Mouse (Mus musculus) heart, embryonic 10.5 days (tissue): Measurements from ENCODE around the gene Gm47996. TPM values are rescaled to one million over a fixed set of nuclear protein-coding genes. Genes with fewer than 3 reads are reported as not detected.

Experiments used
- DNase-seq: peaks from one replicate; pipeline ENCODE4 v3.0.0-alpha.2; 2017; ENCODE audit warnings: low spot score
- H3K27ac ChIP-seq: fragments of 300-500 bp; sonication (generic); 2 replicates; pipeline ENCODE4 v1.5.1; 2016; ENCODE audit warnings: mild to moderate bottlenecking
- H3K27me3 ChIP-seq: fragments of 300-500 bp; sonication (generic); 2 replicates; pipeline ENCODE4 v1.6.1; 2016; ENCODE audit warnings: mild to moderate bottlenecking; ENCODE audit not compliant: poor library complexity, insufficient read depth, severe bottlenecking
- H3K36me3 ChIP-seq: fragments of 300-500 bp; sonication (generic); 2 replicates; pipeline ENCODE4 v1.6.1; 2016; ENCODE audit warnings: mild to moderate bottlenecking, moderate library complexity
- H3K4me1 ChIP-seq: fragments of 300-500 bp; sonication (generic); 2 replicates; pipeline ENCODE4 v1.6.1; 2016; ENCODE audit warnings: mild to moderate bottlenecking
- H3K4me3 ChIP-seq: fragments of 300-500 bp; sonication (generic); 2 replicates; pipeline ENCODE4 v1.5.1; 2016; ENCODE audit warnings: mild to moderate bottlenecking, moderate library complexity
- H3K9me3 ChIP-seq: fragments of 300-500 bp; sonication (generic); 2 replicates; pipeline ENCODE4 v1.6.1; 2016; ENCODE audit warnings: mild to moderate bottlenecking, moderate library complexity
- WGBS: fragments of 180-500 bp; shearing (Covaris S2); methylation state at CpG from one replicate; pipeline ENCODE4 v1.1.7; 2016; 5-methylcytosine and 5-hydroxymethylcytosine counted together
- polyA plus RNA-seq: library from polyadenylated mRNA; unstranded; fragments of >200 nt; fragmentation: Nextera tagmentation; extraction: Ambion mirVana; gene quantifications from 2 replicates; pipeline ENCODE4 v1.2.1, GENCODE M21; 2016

The Gm47996 gene
- polyA plus RNA-seq, 1 experiment from 2014 or later, result not detected

DNA sequence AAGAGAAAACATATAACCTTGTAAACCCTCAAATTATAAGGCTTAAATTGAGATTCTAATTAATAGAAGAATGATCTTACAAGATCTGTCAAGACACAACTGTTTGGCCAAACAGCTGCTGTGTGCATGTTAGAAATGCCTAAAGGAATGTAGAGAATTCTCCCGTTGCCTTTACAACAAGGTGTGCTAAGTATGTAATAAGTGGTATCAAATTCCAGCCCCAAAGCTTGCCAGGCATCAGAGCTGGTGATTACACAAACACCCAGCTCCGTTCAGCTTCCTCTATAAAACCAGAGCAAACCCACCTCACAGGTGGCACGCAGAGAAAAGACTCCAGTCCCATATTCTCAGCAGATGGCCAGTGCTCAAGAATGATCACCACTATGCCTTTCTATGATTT, 27.8 kb downstream of the Gm47996 start:
- Histone ChIP-seq H3K36me3 (no peaks in the 10 kb centered on the region), H3K4me1 (peaks cover 14% of the 10 kb centered on the region)
- DNase-seq, result no peak

DNA sequence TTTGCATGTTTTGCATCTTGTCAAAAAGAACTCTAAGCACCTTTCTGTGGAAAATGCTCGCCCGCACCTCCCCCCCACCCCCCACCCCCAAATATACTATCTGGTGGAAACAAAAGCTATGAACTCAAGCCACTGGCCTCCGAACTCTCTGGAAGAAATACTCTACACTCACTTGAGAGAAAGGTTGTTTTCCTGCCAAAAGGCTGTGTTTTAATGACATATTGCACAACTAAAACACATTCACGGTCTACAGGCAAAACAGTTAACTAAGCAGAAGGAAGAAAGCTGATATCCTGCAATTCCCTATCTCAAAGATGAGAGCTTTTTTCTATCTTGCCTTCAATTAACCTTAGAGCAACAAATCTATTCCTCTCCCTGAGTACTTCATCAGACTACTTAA, 33.4 kb downstream of the Gm47996 start:
- no peaks in the 10 kb centered on the region for H3K36me3 ChIP-seq
- 83% methylated on average over 4 of the region's 4 CpGs for WGBS
- H3K4me3 ChIP-seq, result no peak overlapping the region
- no peaks in the 10 kb centered on the region for H3K9me3 ChIP-seq
- no peak overlapping the region for H3K27ac ChIP-seq
- no peaks in the 10 kb centered on the region for H3K27me3 ChIP-seq
- no peak for DNase-seq
- peaks cover 4% of the 10 kb centered on the region; the same call in 1 of the 2 replicates for H3K4me1 ChIP-seq

More for the DNA sequence above, 27.8 kb downstream of the Gm47996 start:
- Histone ChIP-seq H3K27ac (no peak overlapping the region), H3K9me3 (no peaks in the 10 kb centered on the region), H3K4me3 (no peak overlapping the region), H3K27me3 (no peaks in the 10 kb centered on the region)
- 57% methylated on average over 3 of the region's 3 CpGs for WGBS

DNA sequence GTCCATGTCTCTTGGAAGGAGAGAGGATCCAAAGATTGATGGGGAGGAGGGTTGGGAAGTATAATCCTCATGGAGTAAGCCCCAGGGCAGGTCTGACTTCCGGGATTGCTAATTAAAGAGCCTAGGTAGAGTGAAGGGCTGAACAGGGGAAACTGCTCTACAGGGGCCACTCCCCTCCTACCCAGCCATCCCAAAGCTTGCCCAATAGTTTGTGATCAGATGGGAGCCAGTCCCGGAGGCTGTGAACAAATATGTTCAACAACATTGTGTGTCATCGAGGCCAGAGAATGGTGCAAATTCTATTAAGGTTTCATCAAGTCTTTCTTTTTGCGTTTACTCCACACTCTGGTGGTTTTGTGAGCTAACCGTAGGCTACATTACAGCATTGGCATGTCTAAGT, 34.1 kb downstream of the Gm47996 start:
- H3K4me1 ChIP-seq, result peaks cover 4% of the 10 kb centered on the region; the same call in 1 of the 2 replicates
- no peak overlapping the region for H3K27ac ChIP-seq
- no peaks in the 10 kb centered on the region for H3K27me3 ChIP-seq
- no peaks in the 10 kb centered on the region for H3K36me3 ChIP-seq
- no peak for DNase-seq
- no peak overlapping the region for H3K4me3 ChIP-seq
- WGBS, result 90% methylated on average over 5 of the region's 5 CpGs
- H3K9me3 ChIP-seq, result no peaks in the 10 kb centered on the region

DNA sequence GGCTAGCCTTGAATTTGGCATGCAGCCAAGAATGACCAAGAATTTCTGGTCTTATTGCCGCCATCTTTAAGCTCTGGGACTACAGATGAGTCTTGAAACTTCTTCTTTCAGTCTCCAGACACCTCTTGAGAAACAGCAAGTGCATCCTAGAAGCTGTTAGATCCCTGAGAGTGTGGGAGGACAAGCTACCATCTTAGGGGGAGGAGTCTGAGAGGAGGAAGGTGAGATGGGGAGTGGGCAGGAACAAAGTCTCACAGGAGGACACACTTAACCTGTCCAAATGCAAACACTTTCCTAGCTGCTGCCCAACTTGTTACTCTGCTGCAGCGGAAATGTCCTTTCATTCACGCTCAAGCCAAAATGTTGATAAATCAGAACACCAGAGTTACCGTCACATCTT, 34.8 kb downstream of the Gm47996 start:
- no peaks in the 10 kb centered on the region for H3K36me3 ChIP-seq
- H3K4me3 ChIP-seq, result no peak overlapping the region
- no peak overlapping the region for H3K27ac ChIP-seq
- no peaks in the 10 kb centered on the region for H3K27me3 ChIP-seq
- no peaks in the 10 kb centered on the region for H3K9me3 ChIP-seq
- no peak for DNase-seq
- no peaks in the 10 kb centered on the region for H3K4me1 ChIP-seq
- 87% methylated on average over 4 of the region's 4 CpGs for whole genome bisulfite sequencing

DNA sequence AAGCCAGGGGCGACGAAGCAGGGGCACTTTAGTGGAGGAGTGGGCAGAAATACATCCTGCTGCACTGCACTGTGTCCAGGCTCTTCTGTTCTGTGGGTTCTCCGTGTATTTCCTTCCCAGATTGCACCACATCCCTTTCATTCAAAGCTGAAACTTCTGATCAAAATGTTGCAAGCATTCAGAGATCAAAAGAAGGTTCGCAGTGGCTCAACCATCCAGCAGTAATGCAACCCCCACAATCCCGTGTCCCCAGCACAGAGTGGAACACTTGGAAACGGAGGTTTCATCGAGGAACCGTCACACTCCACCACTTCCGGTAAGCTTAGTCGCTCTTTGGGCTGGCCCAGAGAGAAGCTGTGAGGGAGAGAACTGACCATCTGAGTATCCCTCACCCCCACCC, 35.2 kb downstream of the Gm47996 start:
- H3K36me3 ChIP-seq, result no peaks in the 10 kb centered on the region
- no peak for DNase-seq
- H3K4me1 ChIP-seq, result no peaks in the 10 kb centered on the region
- no peaks in the 10 kb centered on the region for H3K27me3 ChIP-seq
- H3K27ac ChIP-seq, result no peak overlapping the region
- WGBS, result 85% methylated on average over 10 of the region's 10 CpGs
- H3K4me3 ChIP-seq, result no peak overlapping the region
- H3K9me3 ChIP-seq, result no peaks in the 10 kb centered on the region

DNA sequence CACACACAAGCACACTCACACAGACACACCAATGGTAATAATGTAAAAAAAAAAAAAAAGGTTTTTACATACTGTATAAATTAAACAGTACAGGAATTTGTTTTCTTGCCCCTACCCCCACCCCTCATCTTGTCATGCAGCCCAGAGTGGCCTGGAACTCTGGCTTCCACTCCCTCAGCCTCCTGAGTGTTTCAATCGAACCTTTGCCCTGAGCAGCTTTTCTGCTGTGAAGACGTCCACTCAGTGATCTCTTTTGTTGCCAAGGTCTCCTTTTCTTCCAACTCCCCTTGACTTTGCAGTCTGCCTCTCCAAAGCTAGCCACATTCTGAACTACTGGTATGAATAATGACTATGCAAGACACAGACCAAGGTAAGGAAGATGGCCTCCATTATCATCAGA, 35.9 kb downstream of the Gm47996 start:
- H3K4me3 ChIP-seq, result no peak overlapping the region
- H3K4me1 ChIP-seq, result peaks cover 5% of the 10 kb centered on the region; the same call in 1 of the 2 replicates
- H3K27ac ChIP-seq, result no peak overlapping the region
- no peaks in the 10 kb centered on the region for H3K27me3 ChIP-seq
- no peak for DNase-seq
- 77% methylated on average over 2 of the region's 2 CpGs for WGBS
- no peaks in the 10 kb centered on the region for H3K36me3 ChIP-seq
- H3K9me3 ChIP-seq, result no peaks in the 10 kb centered on the region

DNA sequence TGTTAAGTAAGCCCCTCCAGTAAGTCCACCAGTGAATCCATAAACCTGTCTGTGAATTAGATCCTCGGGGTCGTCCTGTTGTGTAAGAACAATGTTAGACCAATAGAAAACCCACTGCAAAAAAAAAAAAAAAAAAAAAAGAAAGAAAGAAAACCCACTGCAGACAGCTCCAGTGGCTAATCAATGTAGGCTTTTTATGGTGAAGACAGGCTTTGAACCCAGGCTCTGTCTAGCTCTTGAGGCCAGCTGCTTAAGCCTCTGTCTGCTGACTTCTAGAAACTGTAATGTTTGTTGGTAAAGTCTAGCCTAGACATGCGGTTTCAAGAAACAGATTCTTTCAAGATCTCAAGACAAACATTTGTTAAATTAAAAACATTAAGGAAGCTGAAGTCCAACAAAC, 40.2 kb downstream of the Gm47996 start:
- 88% methylated on average over 3 of the region's 3 CpGs for WGBS
- peaks cover 8% of the 10 kb centered on the region; the same call in 1 of the 2 replicates for H3K4me1 ChIP-seq
- no peaks in the 10 kb centered on the region for H3K9me3 ChIP-seq
- no peaks in the 10 kb centered on the region for H3K27me3 ChIP-seq
- H3K4me3 ChIP-seq, result no peak overlapping the region
- no peaks in the 10 kb centered on the region for H3K36me3 ChIP-seq
- DNase-seq, result no peak
- H3K27ac ChIP-seq, result no peak overlapping the region

DNA sequence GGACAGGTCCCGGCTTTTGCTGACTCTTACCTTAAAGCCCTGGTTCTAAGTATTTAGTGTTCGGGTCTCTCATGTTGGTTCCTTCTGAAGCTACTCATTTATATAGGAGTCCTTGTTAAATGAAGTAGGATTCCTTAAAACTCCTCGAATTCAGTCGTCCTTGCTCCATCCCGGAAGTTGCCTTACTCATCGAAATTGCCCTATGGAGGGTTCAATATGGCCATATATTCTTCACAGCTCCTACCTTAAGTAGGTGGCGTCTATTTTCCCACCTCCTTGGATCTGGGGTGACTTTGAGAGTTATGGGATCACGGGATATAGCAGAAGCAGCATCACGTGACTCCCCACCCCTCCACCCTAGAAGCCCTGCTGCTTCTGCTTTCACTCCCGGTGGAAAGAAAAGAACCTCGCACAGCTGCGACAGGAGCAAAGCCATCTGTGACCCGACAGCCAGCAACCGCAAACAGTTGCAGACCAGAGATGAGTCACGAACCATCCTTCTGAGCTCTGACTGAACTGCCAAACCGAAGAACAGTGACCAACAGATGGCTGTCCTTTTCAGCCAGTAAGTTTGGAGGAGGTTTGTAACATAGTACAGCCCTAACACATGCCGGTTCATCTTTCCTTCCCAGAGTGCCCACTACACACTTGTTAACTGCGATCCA, 40.7 kb downstream of the Gm47996 start:
- 54% methylated on average over 18 of the region's 18 CpGs for WGBS
- Histone ChIP-seq H3K4me3 (no peak overlapping the region), H3K27ac (0 out of 2 replicates have a peak overlapping the region, but pooled peaks have one; percentile 47), H3K9me3 (no peaks in the 10 kb centered on the region), H3K27me3 (no peaks in the 10 kb centered on the region), H3K4me1 (peaks cover 8% of the 10 kb centered on the region; the same call in 1 of the 2 replicates), H3K36me3 (no peaks in the 10 kb centered on the region)
- no peak for DNase-seq

DNA sequence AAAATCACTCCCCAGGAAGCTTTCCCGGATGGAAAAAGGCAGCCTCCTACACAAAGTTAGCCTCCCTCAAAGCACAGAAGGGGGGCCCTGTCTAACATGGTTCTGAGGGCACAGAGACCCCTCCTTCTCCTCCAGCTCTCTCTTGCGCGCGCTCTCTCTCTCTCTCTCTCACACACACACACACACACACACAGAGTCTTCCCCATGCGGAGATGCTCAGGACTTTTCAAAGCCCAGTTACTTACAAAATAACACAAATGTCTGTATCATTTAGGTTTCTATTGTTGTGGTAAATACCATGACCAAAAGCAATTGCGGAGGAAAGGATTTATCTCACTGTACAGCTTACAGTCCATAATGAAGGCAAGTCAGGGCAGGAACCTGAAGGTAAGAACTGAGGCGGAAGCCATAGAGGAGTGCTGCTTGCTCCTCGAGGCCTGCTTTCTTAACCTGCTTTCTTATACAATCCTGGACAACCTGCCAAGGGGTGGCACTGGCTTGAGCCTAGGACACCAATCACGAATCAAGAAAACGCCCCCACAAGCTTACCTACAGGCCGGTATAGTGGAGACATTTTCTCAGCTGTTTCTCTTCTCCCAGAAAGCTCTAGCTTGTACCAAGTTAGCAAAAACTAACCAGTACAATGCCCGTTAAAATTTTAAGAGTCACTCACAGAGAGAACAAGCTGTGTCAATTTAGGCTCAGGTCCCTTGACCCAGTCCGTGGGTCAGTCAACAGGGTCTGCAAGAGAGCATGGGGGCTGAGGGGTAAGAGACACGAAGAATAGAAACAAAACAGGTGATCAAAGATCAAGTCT, 41.5 kb downstream of the Gm47996 start:
- no peak for DNase-seq
- 0 out of 2 replicates have a peak overlapping the region, but pooled peaks have one; percentile 47 for H3K27ac ChIP-seq
- H3K4me1 ChIP-seq, result peaks cover 8% of the 10 kb centered on the region; the same call in 1 of the 2 replicates
- no peaks in the 10 kb centered on the region for H3K27me3 ChIP-seq
- H3K9me3 ChIP-seq, result no peaks in the 10 kb centered on the region
- 84% methylated on average over 14 of the region's 14 CpGs for WGBS
- no peaks in the 10 kb centered on the region for H3K36me3 ChIP-seq
- no peak overlapping the region for H3K4me3 ChIP-seq

DNA sequence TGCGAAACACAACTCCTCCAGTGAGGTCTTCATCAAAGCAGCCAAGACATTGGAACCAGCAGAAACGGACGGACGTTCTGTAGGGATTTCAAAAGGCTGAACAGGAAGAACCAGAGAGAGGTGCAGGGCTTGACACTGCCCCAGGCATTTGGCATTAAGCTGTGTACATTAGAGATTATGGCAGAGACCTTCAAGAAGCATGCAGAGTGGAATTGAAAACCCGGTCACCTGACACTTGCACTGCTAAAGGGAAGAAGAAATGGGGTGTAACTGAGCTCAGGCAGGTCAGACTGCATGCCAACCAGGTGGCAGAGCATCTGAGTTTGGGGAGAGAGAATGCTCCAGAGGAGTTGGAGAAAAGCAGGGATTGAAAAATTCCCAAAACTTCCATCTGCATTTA, 45.5 kb downstream of the Gm47996 start:
- Histone ChIP-seq H3K36me3 (no peaks in the 10 kb centered on the region), H3K27ac (no peak overlapping the region), H3K9me3 (no peaks in the 10 kb centered on the region), H3K4me1 (peaks cover 22% of the 10 kb centered on the region), H3K27me3 (no peaks in the 10 kb centered on the region), H3K4me3 (no peak overlapping the region)
- DNase-seq, result no peak
- WGBS, result 80% methylated on average over 5 of the region's 5 CpGs

DNA sequence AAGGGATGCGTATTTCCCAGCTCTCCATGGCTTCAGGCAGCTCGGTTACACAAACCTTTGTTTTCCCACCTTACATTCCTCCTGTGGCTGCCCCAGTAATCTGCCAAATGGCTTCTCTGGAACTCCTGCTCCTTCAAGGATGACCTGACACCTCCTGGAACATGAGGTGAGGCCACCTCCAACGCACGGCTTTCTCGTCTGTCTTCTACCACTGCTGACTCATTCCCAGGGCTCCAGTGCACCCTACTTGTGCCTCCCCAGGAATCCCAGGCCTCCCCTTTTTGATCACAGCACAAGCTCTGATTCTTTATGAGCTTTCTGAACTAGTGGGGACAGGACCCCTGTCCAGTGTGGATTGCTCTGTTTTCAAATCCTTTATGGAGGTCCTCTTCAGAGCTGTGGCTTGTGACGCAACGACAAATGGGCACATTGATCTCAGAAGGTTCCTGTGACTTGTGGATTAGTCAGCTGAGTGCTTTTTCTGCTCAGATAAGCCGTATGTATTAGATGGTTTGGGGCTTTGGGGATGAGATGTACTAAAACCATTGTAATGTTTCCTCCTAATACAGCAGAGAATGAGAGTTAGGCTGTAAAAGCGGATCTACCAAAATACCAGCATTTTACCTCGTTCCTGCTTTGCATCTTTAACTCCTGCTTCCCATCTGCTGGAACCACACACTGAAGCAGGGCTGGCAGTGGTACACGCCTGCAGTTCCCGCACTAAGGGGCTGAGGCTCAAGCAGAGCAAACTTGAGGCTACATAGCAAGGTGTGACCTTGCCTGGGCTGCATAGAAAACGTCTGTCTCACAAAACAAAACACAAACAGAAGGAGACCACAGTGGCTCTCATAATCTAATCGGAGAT, 48.4 kb downstream of the Gm47996 start:
- DNase-seq, result no peak
- 47% methylated on average over 14 of the region's 14 CpGs for WGBS
- Histone ChIP-seq H3K27ac (0 out of 2 replicates have a peak overlapping the region, but pooled peaks have one; percentile 42), H3K27me3 (no peaks in the 10 kb centered on the region), H3K4me3 (no peak overlapping the region), H3K4me1 (peaks cover 15% of the 10 kb centered on the region), H3K36me3 (no peaks in the 10 kb centered on the region), H3K9me3 (no peaks in the 10 kb centered on the region)

DNA sequence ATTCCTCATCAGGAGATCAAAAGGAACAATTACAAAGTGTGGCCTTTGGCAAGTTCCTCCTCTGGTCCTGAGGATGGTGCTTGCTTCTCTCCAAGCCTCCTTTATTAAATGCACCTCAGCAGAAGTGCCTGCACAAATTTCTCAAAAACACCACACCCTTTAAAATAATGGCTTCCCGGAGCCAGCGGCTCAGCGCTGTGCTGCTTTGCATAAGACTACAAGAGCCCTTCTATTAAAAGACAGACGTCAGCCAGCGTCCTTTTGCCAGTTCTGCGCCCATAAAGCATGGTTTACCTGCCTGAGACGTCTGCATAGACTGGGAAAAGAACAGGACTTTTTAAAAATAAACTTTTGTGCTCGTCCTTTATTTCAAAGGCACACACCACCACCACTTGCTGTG, 49.1 kb downstream of the Gm47996 start:
- no peak for DNase-seq
- Histone ChIP-seq H3K4me3 (no peak overlapping the region), H3K27me3 (no peaks in the 10 kb centered on the region), H3K27ac (no peak overlapping the region), H3K4me1 (peaks cover 15% of the 10 kb centered on the region), H3K36me3 (no peaks in the 10 kb centered on the region), H3K9me3 (no peaks in the 10 kb centered on the region)
- WGBS, result 67% methylated on average over 8 of the region's 8 CpGs
